Mouse (Mus musculus) heart, embryonic 14.5 days (tissue): Measurements from ENCODE around the gene Tcf12. TPM values are rescaled to one million over a fixed set of nuclear protein-coding genes. Genes with fewer than 3 reads are reported as not detected.

Source experiments
- ATAC-seq: fragments of 200-750 bp; cut with Nextera tagmentation; 2 replicates; pipeline ENCODE4 v1.8.0; 2017; ENCODE audit warnings: low read depth, moderate TSS enrichment; ENCODE audit not compliant: insufficient number of reproducible peaks, insufficient read depth, low FRiP score
- H3K27ac ChIP-seq, 2 experiments: fragments of 200-500 bp in 1 of 2; fragments of 300-500 bp in 1 of 2; sonication (generic) in 1 of 2; replicated peaks in 1 of 2; 2 replicates each; pipeline ENCODE4 v1.5.1; 2012 to 2014; ENCODE audit warnings: low read depth in 2 of 2, low read length in 2 of 2, control low read depth in 1 of 2, mild to moderate bottlenecking in 1 of 2, mixed read lengths in 1 of 2; ENCODE audit not compliant: control insufficient read depth in 1 of 2, insufficient read depth in 1 of 2
- H3K27me3 ChIP-seq: fragments of 300-500 bp; sonication (generic); 2 replicates; pipeline ENCODE4 v1.6.1; 2014; ENCODE audit warnings: mild to moderate bottlenecking, low read length, control low read depth; ENCODE audit not compliant: control insufficient read depth, insufficient read depth
- H3K36me3 ChIP-seq: fragments of 300-500 bp; sonication (generic); 2 replicates; pipeline ENCODE4 v1.6.1; 2014; ENCODE audit warnings: mild to moderate bottlenecking, control low read depth, low read length, mixed read lengths; ENCODE audit not compliant: control insufficient read depth, insufficient read depth
- H3K4me1 ChIP-seq, 2 experiments: fragments of 200-500 bp in 1 of 2; fragments of 300-500 bp in 1 of 2; sonication (generic) in 1 of 2; 2 replicates each; pipeline ENCODE4 v1.6.1; 2012 to 2014; ENCODE audit warnings: low read length in 2 of 2, control low read depth in 1 of 2, mixed read lengths in 1 of 2; ENCODE audit not compliant: control insufficient read depth in 2 of 2, insufficient read depth in 2 of 2
- H3K4me2 ChIP-seq: fragments of 300-500 bp; sonication (generic); 2 replicates; pipeline ENCODE4 v1.6.1; 2014; ENCODE audit warnings: mild to moderate bottlenecking, low read length
- H3K4me3 ChIP-seq, 2 experiments: fragments of 200-500 bp in 1 of 2; fragments of 300-500 bp in 1 of 2; sonication (generic) in 1 of 2; 2 replicates each; pipeline ENCODE4 v1.5.1; 2012 to 2014; ENCODE audit warnings: low read length in 2 of 2, mild to moderate bottlenecking in 2 of 2, control low read depth in 1 of 2, low read depth in 1 of 2, moderate library complexity in 1 of 2; ENCODE audit not compliant: control insufficient read depth in 1 of 2, insufficient read depth in 1 of 2
- H3K9ac ChIP-seq: fragments of 300-500 bp; sonication (generic); 2 replicates; pipeline ENCODE4 v1.6.1; 2014; ENCODE audit warnings: mild to moderate bottlenecking, low read length
- H3K9me3 ChIP-seq: fragments of 300-500 bp; sonication (generic); 2 replicates; pipeline ENCODE4 v1.6.1; 2016; ENCODE audit warnings: low read length, control low read depth; ENCODE audit not compliant: control insufficient read depth
- WGBS: fragments of 180-500 bp; shearing (Covaris S2); extraction: QIAGEN DNeasy Blood & Tissue Kit; methylation state at CpG from one replicate; pipeline ENCODE4 v1.1.7; 2014; 5-methylcytosine and 5-hydroxymethylcytosine counted together
- polyA plus RNA-seq: library from polyadenylated mRNA; unstranded; fragments of >200 nt; fragmentation: Nextera tagmentation; extraction: Ambion mirVana; gene quantifications from 2 replicates; pipeline ENCODE4 v1.2.1, GENCODE M21; 2014

Tcf12 gene
- polyA plus RNA-seq, 1 experiment from 2014 or later: 35.9 TPM

DNA sequence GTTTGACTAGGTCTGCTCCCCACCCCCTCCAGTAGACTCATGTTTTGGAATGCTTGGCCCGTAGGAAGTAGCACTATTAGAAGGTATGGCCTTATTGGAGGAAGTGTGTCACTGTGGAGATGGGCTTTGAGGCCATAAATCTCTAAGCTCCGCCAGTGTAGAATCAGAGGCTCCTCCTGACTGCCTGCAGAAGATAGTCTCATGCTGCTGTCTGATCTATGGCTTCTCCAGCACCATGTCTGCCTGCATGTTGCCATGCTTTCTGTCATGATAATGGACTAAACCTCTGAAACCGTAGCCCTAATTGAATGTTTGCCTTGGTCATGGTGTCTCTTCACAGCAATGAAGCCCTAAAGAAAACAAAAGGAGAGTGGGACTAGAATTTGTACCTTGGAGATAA lies 26.7 kb downstream of the Tcf12 start:
- H3K27me3 ChIP-seq: no peaks in the 10 kb centered on the region
- H3K36me3 ChIP-seq: no peaks in the 10 kb centered on the region
- no peak for ATAC-seq
- no peak overlapping the region for H3K9ac ChIP-seq
- no peaks in the 10 kb centered on the region for H3K9me3 ChIP-seq
- no peak overlapping the region for H3K4me2 ChIP-seq
- H3K4me3 ChIP-seq: no peak overlapping the region
- no peak overlapping the region for H3K27ac ChIP-seq
- H3K4me1 ChIP-seq: peaks cover 3 to 15% of the 10 kb centered on the region in 2 experiments; a peak in 3 of 4 replicates
- WGBS: 53% methylated on average over 3 of the region's 3 CpGs

GRCm38 (mm10) chr9:72084131-72084530 lies 27.5 kb downstream of the Tcf12 start:
- Histone ChIP-seq H3K27me3 (no peaks in the 10 kb centered on the region), H3K4me1 (peaks cover 3 to 15% of the 10 kb centered on the region in 2 experiments; a peak in 3 of 4 replicates), H3K4me2 (no peak overlapping the region), H3K4me3 (no peak overlapping the region), H3K27ac (no peak overlapping the region), H3K36me3 (no peaks in the 10 kb centered on the region), H3K9ac (no peak overlapping the region), H3K9me3 (no peaks in the 10 kb centered on the region)
- ATAC-seq: no peak

- no peak for ATAC-seq
- H3K9me3 ChIP-seq: no peaks in the 10 kb centered on the region
- H3K9ac ChIP-seq: no peak overlapping the region
- no peaks in the 10 kb centered on the region for H3K27me3 ChIP-seq
- H3K4me2 ChIP-seq: no peak overlapping the region
- no peak overlapping the region for H3K4me3 ChIP-seq
- H3K36me3 ChIP-seq: no peaks in the 10 kb centered on the region
- H3K4me1 ChIP-seq: 0 out of 4 replicates have a peak, but pooled peaks cover 0 to 2% of the 10 kb centered on the region in 2 experiments
- no peak overlapping the region for H3K27ac ChIP-seq
Measured at GRCm38 (mm10) chr9:72076158-72076557, 35.5 kb downstream of the Tcf12 start.

GRCm38 (mm10) chr9:72066151-72066550 lies 45.5 kb downstream of the Tcf12 start:
- Histone ChIP-seq H3K4me3 (no peak overlapping the region), H3K27me3 (no peaks in the 10 kb centered on the region), H3K4me1 (no peaks in the 10 kb centered on the region), H3K36me3 (no peaks in the 10 kb centered on the region), H3K9me3 (0 out of 2 replicates have a peak, but pooled peaks cover 2% of the 10 kb centered on the region), H3K4me2 (no peak overlapping the region), H3K9ac (no peak overlapping the region), H3K27ac (no peak overlapping the region)
- no peak for ATAC-seq

GRCm38 (mm10) chr9:72053144-72053543 lies 58.5 kb downstream of the Tcf12 start:
- ATAC-seq: no peak
- 87% methylated on average over 3 of the region's 3 CpGs for WGBS
- no peak overlapping the region for H3K9ac ChIP-seq

GRCm38 (mm10) chr9:72040156-72040555 lies 71.5 kb downstream of the Tcf12 start:
- H3K9me3 ChIP-seq: no peaks in the 10 kb centered on the region
- H3K27ac ChIP-seq: no peak overlapping the region
- H3K4me1 ChIP-seq: peaks cover 0 to 10% of the 10 kb centered on the region in 2 experiments; a peak in 2 of 4 replicates
- ATAC-seq: no peak
- H3K27me3 ChIP-seq: no peaks in the 10 kb centered on the region
- H3K36me3 ChIP-seq: no peaks in the 10 kb centered on the region
- no peak overlapping the region for H3K4me3 ChIP-seq
- no peak overlapping the region for H3K4me2 ChIP-seq
- H3K9ac ChIP-seq: no peak overlapping the region

More at GRCm38 (mm10) chr9:72053144-72053543, 58.5 kb downstream of the Tcf12 start:
- Histone ChIP-seq H3K9me3 (no peaks in the 10 kb centered on the region), H3K27me3 (no peaks in the 10 kb centered on the region), H3K36me3 (peaks cover 3% of the 10 kb centered on the region; the same call in 1 of the 2 replicates), H3K27ac (no peak overlapping the region), H3K4me1 (no peaks in the 10 kb centered on the region), H3K4me3 (no peak overlapping the region), H3K4me2 (no peak overlapping the region)

DNA sequence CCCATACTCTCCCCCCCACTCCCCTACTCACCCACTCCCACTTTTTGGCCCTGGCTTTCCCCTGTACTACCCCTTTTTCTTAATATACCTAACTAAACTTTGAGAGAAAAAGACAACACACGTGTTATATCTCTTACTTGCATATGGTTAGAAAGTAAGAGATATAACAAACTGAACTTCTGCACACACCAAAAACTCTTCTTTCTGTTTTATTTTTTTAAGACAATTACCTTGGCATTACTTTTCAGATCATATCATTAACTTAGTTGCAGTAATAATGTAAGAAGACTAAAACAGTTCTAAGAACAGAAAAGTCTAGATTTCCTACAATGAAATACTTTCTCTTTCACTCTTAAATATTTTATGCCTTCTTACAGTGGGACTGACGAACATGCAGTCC lies 72.3 kb downstream of the Tcf12 start:
- WGBS: 79% methylated on average over 2 of the region's 2 CpGs
- H3K9me3 ChIP-seq: no peaks in the 10 kb centered on the region
- peaks cover 0 to 10% of the 10 kb centered on the region in 2 experiments; a peak in 2 of 4 replicates for H3K4me1 ChIP-seq
- H3K27me3 ChIP-seq: no peaks in the 10 kb centered on the region
- no peak overlapping the region for H3K9ac ChIP-seq
- no peak overlapping the region for H3K4me2 ChIP-seq
- H3K27ac ChIP-seq: no peak overlapping the region
- H3K4me3 ChIP-seq: no peak overlapping the region
- no peaks in the 10 kb centered on the region for H3K36me3 ChIP-seq
- no peak for ATAC-seq

DNA sequence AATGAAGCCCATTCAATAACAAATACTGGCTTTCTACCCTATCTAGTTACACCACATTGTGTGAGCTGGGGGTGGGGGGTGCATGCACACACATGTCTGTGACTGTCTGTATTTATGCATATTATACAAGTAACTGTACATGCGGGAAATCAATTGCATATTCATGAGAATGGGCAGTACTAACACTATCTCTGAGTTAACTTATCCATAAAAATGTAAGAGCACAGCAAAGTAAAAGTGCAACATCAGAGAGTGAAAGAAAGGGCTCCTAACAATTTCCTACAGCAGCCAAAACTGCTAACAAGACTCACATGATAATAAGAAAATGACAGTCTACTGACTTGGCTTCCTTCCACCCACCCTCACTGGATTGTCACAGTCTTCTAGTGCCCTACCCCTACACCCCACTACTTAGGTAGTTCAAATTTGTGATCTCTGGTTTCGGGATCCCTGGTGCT lies 74.6 kb downstream of the Tcf12 start:
- Histone ChIP-seq H3K9ac (no peak overlapping the region), H3K27me3 (no peaks in the 10 kb centered on the region), H3K27ac (no peak overlapping the region), H3K4me2 (no peak overlapping the region), H3K4me3 (no peak overlapping the region), H3K36me3 (no peaks in the 10 kb centered on the region), H3K4me1 (peaks cover 0 to 14% of the 10 kb centered on the region in 2 experiments; a peak in 2 of 4 replicates), H3K9me3 (no peaks in the 10 kb centered on the region)
- no peak for ATAC-seq
- 84% methylated on average over 2 of the region's 2 CpGs for WGBS
